Mouse (Mus musculus): ENCODE measurements around the gene Vkorc1l1.

- TF ChIP-seq TBP (IDR thresholded peaks at IDR 0.05; ENCODE audit: low read depth, low read length) (no peak), NRF1 (IDR thresholded peaks at IDR 0.05; ENCODE audit: insufficient read depth, low read depth, low read length, poor library complexity, severe bottlenecking) (no peak), CTCF (IDR thresholded peaks at IDR 0.05 in 2 of 3, conservative IDR thresholded peaks at IDR 0.05 in 1 of 3; ENCODE audit: control insufficient read depth in 1 of 3, insufficient read depth in 1 of 3, low read depth in 2 of 3, low read length in 3 of 3, poor library complexity in 1 of 3, severe bottlenecking in 1 of 3) (no peak), E2F4 (IDR thresholded peaks at IDR 0.05; ENCODE audit: borderline replicate concordance, low read depth, low read length) (no peak), SMC3 (IDR thresholded peaks at IDR 0.05; ENCODE audit: low read depth, low read length) (no peak), GABPA (IDR thresholded peaks at IDR 0.05; ENCODE audit: low read depth, low read length) (no peak), ZC3H11A (IDR thresholded peaks at IDR 0.05; ENCODE audit: low read depth, low read length) (no peak), TCF12 (IDR thresholded peaks at IDR 0.05; ENCODE audit: low read depth, low read length) (no peak)
Observed at GRCm38 (mm10) chr5:130027134-130027533, 85.4 kb downstream of the Vkorc1l1 start.
